Mouse (Mus musculus) G1E (cell line): Measurements from ENCODE around the gene Mthfr. TPM values are rescaled to one million over a fixed set of nuclear protein-coding genes. Genes with fewer than 3 reads are reported as not detected.
A peak's percentile ranks its signal among the peaks of the same experiment; 100 is the strongest.

ENCODE experiments used
- ATAC-seq: 2 replicates; pipeline ENCODE4 v1.8.0; 2016; ENCODE audit warnings: mild to moderate bottlenecking; ENCODE audit not compliant: insufficient number of reproducible peaks, poor library complexity, low FRiP score, severe bottlenecking; ENCODE audit errors: extremely low read depth
- DNase-seq: peaks from one replicate; pipeline ENCODE4 v3.0.0; 2012; ENCODE audit warnings: low spot score
- H3K27me3 ChIP-seq: 2 replicates; pipeline ENCODE4 v1.6.1; 2012; ENCODE audit warnings: mild to moderate bottlenecking, low read length, inconsistent platforms; ENCODE audit not compliant: insufficient read depth
- H3K36me3 ChIP-seq: replicated peaks from 2 replicates; pipeline ENCODE3; 2012; ENCODE audit warnings: mild to moderate bottlenecking, inconsistent platforms
- H3K4me1 ChIP-seq: 2 replicates; pipeline ENCODE4 v1.6.1; 2012; ENCODE audit warnings: low read depth, low read length, inconsistent platforms, mixed read lengths; ENCODE audit not compliant: insufficient read depth
- H3K4me3 ChIP-seq: 2 replicates; pipeline ENCODE4 v1.5.1; 2012; ENCODE audit warnings: low read depth, mild to moderate bottlenecking, inconsistent platforms, low read length, moderate library complexity, mixed read lengths
- H3K9me3 ChIP-seq: replicated peaks from 2 replicates; pipeline ENCODE4 v1.6.1; 2012; ENCODE audit warnings: inconsistent platforms
- CTCF ChIP-seq: IDR thresholded peaks from 2 replicates; pipeline ENCODE4 v1.5.1; 2012; ENCODE audit warnings: low read depth, low read length, inconsistent platforms, mixed read lengths
- GATA1 ChIP-seq: IDR thresholded peaks from 2 replicates; pipeline ENCODE4 v1.6.1; 2012; ENCODE audit warnings: borderline replicate concordance, low read length, inconsistent platforms, mixed read lengths
- GATA2 ChIP-seq: IDR thresholded peaks from 2 replicates; pipeline ENCODE4 v1.6.1; 2012; ENCODE audit warnings: low read depth, low read length, inconsistent platforms, borderline replicate concordance
- POLR2AphosphoS5 ChIP-seq: IDR thresholded peaks from 2 replicates; pipeline ENCODE4 v1.6.1; 2012; ENCODE audit warnings: low read depth, low read length, inconsistent platforms; ENCODE audit not compliant: insufficient replicate concordance
- TAL1 ChIP-seq: conservative IDR thresholded peaks from 2 replicates; pipeline ENCODE4 v1.6.1; 2012; ENCODE audit warnings: low read depth, low read length, inconsistent platforms, mixed read lengths
- polyA plus RNA-seq: library from polyadenylated mRNA; stranded (reverse); fragments of >175 nt; gene quantifications from 2 replicates; pipeline ENCODE4 v1.2.3, GENCODE M21; 2012
- total RNA-seq, 2 experiments: library from RNA; stranded (forward) in 1 of 2; stranded (reverse) in 1 of 2; fragments of 200-1000 nt in 1 of 2; fragments of >200 nt in 1 of 2; fragmentation: Nextera tagmentation in 1 of 2; gene quantifications; 2 replicates each; pipeline ENCODE4 v1.2.3; 2014 to 2017

Mthfr gene
- total and polyA plus RNA-seq, 3 experiments, result 7.3 to 12.5 (median 9.2) TPM

DNA sequence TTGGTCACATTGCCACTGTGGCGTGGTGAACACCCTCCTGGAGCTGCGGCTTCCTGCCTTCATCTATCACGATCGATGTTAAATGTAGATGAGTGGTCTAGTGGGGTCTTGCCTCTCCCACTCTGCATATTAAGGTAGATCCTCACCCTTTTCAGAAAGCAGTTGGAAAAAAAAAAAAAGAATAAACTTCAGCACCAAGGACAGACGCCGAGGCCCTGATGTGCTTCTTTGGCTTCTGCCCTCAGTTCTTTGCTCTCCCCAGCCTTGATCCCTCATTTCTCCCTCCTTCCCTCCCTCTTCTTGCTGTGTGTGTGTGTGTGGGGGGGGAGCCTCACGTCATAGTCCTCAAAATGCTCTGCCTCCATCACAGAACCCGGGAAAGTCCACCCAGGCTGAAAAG lies 37.0 kb upstream of the Mthfr start:
- ATAC-seq, result no peak
- no peak for TF ChIP-seq GATA1
- no peak for TF ChIP-seq POLR2AphosphoS5
- TF ChIP-seq GATA2, result no peak
- TF ChIP-seq CTCF, result no peak
- no peak for TF ChIP-seq TAL1

DNA sequence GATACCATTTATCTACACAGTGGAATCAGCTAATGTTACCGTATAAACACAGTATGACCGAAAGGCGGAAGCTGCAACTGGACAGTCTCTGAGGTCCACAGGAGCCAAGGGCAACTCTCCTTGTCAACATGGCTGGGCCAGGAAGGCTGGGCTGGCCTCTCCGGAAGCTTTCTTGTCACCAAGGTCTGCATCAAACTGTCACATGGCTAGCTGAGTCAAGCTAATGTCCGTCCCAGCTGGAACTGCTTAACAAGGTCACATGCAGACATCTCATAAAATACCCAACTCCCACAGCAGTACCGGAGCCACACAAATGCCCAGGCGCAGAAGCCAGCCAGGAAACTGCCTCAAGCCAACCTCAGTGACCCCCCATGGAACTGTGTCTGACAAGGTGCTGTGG lies 34.5 kb upstream of the Mthfr start:
- no peaks in the 10 kb centered on the region for H3K27me3 ChIP-seq
- ATAC-seq, result no peak
- no peak for DNase-seq
- H3K36me3 ChIP-seq, result peaks cover 67% of the 10 kb centered on the region
- H3K9me3 ChIP-seq, result no peaks in the 10 kb centered on the region
- H3K4me3 ChIP-seq, result no peak overlapping the region
- no peaks in the 10 kb centered on the region for H3K4me1 ChIP-seq
- TF ChIP-seq CTCF (no peak), TAL1 (no peak), GATA2 (no peak), GATA1 (no peak), POLR2AphosphoS5 (no peak)

More for the DNA sequence above, 37.0 kb upstream of the Mthfr start:
- Histone ChIP-seq H3K36me3 (peaks cover 42% of the 10 kb centered on the region), H3K4me3 (no peak overlapping the region), H3K27me3 (no peaks in the 10 kb centered on the region), H3K4me1 (no peaks in the 10 kb centered on the region), H3K9me3 (no peaks in the 10 kb centered on the region)
- DNase-seq, result no peak

DNA sequence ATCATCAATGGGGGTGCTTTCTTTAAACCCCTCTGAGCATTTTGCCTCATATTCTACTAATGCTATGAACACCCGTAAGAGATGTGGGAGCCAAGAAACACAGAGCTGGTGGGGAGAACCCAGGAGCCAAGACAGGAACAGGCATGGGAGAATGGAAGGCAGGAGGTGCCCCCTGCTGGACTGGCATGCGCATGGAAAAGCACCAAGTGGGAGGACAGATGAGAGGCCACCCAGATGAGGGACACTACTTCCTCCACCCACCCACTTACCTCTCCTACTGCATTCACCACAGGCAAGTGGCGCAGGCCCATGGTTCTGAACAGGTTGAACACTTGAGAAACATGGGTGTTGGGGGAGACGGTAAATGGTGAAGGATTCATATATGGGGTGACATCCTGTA lies 30.5 kb upstream of the Mthfr start:
- peak; percentile 14 for DNase-seq
- H3K4me1 ChIP-seq, result no peaks in the 10 kb centered on the region; the same call in 1 of the 2 replicates
- no peak overlapping the region for H3K4me3 ChIP-seq
- H3K27me3 ChIP-seq, result no peaks in the 10 kb centered on the region
- no peak for ATAC-seq
- peaks cover 100% of the 10 kb centered on the region for H3K36me3 ChIP-seq
- TF ChIP-seq CTCF (peak; percentile 18; the same call in 1 of the 2 replicates), TAL1 (no peak), POLR2AphosphoS5 (no peak)
- no peaks in the 10 kb centered on the region for H3K9me3 ChIP-seq

DNA sequence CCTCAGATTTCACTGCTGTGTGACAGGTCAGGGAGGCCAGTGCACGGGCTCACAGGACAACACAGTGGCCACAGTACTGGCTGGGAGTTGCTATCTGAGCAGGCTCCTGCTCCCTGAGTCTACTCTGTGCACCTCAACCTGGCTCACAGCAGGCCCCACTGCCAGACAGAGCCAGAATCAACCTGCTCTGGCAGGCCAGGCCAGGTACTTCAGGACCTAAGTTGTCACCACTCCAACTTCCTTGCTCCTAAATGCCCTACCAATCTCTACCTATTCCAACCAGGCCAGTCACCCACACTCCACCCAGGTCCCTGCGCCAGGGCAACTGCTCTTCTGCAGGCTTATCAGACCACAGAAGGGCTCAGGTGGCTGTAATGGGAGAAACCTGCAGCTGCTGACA lies 29.2 kb upstream of the Mthfr start:
- Histone ChIP-seq H3K9me3 (no peaks in the 10 kb centered on the region), H3K4me3 (no peak overlapping the region), H3K36me3 (peaks cover 100% of the 10 kb centered on the region), H3K27me3 (no peaks in the 10 kb centered on the region), H3K4me1 (no peaks in the 10 kb centered on the region; the same call in 1 of the 2 replicates)
- ATAC-seq (no peak), DNase-seq (no peak)
- TF ChIP-seq CTCF (no peak), GATA2 (no peak), TAL1 (no peak), GATA1 (no peak), POLR2AphosphoS5 (no peak)

DNA sequence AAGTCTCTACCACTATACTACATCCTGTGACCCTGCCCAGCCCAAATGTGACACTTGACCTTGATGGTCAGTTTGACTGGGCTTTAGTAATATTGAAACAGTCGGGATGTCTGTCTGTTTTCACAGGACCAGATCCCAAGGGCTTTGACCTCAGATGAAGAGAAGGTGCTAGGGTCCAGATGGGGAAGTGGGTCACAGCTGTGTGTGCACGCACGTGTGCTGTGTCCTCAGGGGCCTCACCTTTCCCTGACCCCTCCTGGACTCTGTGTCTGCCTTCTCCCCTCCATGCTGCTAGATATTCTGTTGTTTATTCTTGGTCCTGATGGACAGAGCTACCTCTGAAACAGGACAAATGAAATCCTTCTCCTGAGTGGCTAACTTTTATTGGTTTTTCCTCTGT lies 27.5 kb upstream of the Mthfr start:
- TF ChIP-seq POLR2AphosphoS5 (no peak), GATA1 (no peak), CTCF (no peak), TAL1 (no peak), GATA2 (no peak)
- no peak for DNase-seq
- ATAC-seq, result no peak
- Histone ChIP-seq H3K36me3 (peaks cover 100% of the 10 kb centered on the region), H3K4me1 (no peaks in the 10 kb centered on the region; the same call in 1 of the 2 replicates), H3K27me3 (no peaks in the 10 kb centered on the region), H3K9me3 (no peaks in the 10 kb centered on the region), H3K4me3 (no peak overlapping the region)

DNA sequence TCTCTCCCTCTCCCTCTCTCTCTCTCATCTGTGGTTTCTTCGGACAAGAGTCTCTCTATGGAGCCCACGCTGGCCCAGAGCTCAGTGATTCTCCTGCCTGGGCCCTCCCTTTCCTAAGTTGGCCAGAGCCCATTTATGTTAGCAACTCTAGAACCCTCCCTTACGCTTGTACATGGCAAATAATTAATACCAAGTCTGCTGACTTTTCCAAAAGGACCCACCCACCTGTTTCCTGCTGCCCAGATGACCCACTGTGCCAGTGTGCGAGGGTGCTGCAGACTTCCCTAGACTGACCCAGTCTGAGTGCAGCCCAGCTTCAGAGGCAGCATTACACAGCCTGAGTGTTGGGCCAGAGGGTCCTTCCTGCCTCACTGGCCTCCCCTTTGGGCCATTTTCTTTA lies 26.7 kb upstream of the Mthfr start:
- Histone ChIP-seq H3K36me3 (peaks cover 100% of the 10 kb centered on the region), H3K4me1 (no peaks in the 10 kb centered on the region; the same call in 1 of the 2 replicates), H3K4me3 (no peak overlapping the region), H3K27me3 (no peaks in the 10 kb centered on the region), H3K9me3 (no peaks in the 10 kb centered on the region)
- DNase-seq, result no peak
- no peak for ATAC-seq
- no peak for TF ChIP-seq TAL1
- TF ChIP-seq GATA1, result no peak
- no peak for TF ChIP-seq GATA2
- no peak for TF ChIP-seq POLR2AphosphoS5
- no peak for TF ChIP-seq CTCF
